24 mouse cellular contexts compared by ENCODE assay signal in genomic region chr14:60763746-60764145, GRCm38 (mm10). TPM values are rescaled to one million over a fixed set of nuclear protein-coding genes. Genes with fewer than 3 reads are reported as not detected.
DNase-seq lines count a peak whose midpoint lies in the region; ATAC-seq lines count a peak whose summit lies in the region.
"Had no signal": no experiment of that assay in that cellular context is flagged by ENCODE, and none has a peak within 500 bp of the region (broad histone marks: within the 10 kb centered on the region; RNA-seq: fewer than 3 reads in every experiment).

No protein-coding gene starts in this region.

- H3K27ac ChIP-seq in brown adipose tissue, adult 24 weeks (replicated peaks; ENCODE audit: low read depth, low read length): peak overlapping the region; percentile 98
- H3K27ac ChIP-seq in heart, embryonic 12.5 days (ENCODE audit: poor library complexity, severe bottlenecking): 0 out of 2 replicates have a peak overlapping the region, but pooled peaks have one; percentile 10
- H3K27ac ChIP-seq: forebrain, embryonic 10.5 days; kidney, postnatal 0 days; midbrain, embryonic 10.5 days; neural tube, embryonic 15.5 days had no signal

- ATAC-seq in heart, embryonic 12.5 days (ENCODE audit: insufficient number of reproducible peaks, low FRiP score): no peak
- ATAC-seq in megakaryocyte, adult 5-6 weeks (ENCODE audit: poor library complexity, severe bottlenecking): peak; percentile 65
- ATAC-seq: activated CD4-positive, CD25-positive, alpha-beta regulatory T cell, adult 4 months; forebrain, embryonic 16.5 days; midbrain, embryonic 16.5 days had no signal

- peaks cover 37% of the 10 kb centered on the region for H3K36me3 ChIP-seq in heart, embryonic 12.5 days

- no peaks in the 10 kb centered on the region for H3K9me3 ChIP-seq in heart, embryonic 12.5 days (replicated peaks)
- H3K9me3 ChIP-seq: forebrain, embryonic 10.5 days; midbrain, embryonic 10.5 days; neural tube, embryonic 15.5 days had no signal

- H3K4me3 ChIP-seq in brown adipose tissue, adult 24 weeks (ENCODE audit: insufficient read depth, low read depth, low read length): no peak overlapping the region
- H3K4me3 ChIP-seq in heart, embryonic 12.5 days: no peak overlapping the region
- H3K4me3 ChIP-seq: forebrain, embryonic 10.5 days; midbrain, embryonic 10.5 days; neural tube, embryonic 15.5 days had no signal

- no peaks in the 10 kb centered on the region for H3K27me3 ChIP-seq in heart, embryonic 12.5 days (replicated peaks)
- H3K27me3 ChIP-seq: neural tube, embryonic 15.5 days had no signal

- peaks cover 33% of the 10 kb centered on the region for H3K4me1 ChIP-seq in brown adipose tissue, adult 24 weeks (ENCODE audit: control insufficient read depth, insufficient read depth, insufficient read length, low read length)
- peaks cover 36% of the 10 kb centered on the region for H3K4me1 ChIP-seq in heart, embryonic 12.5 days (replicated peaks)

- H3K4me2 ChIP-seq in heart, embryonic 12.5 days: no peak overlapping the region
- H3K4me2 ChIP-seq: neural tube, embryonic 15.5 days had no signal

- DNase-seq in heart, adult 9 months (ENCODE audit: low spot score in 2 of 2): peak; percentile 47 to 69
- DNase-seq in heart, postnatal 4 days: no peak
- DNase-seq in adrenal gland, postnatal 14 days: no peak
- no peak for DNase-seq in thymus, postnatal 14 days
- DNase-seq: adrenal gland, postnatal 10 days; cerebellum, adult 11 months; cerebellum, adult 9-11 months; kidney, adult 18-20 months; lung, postnatal 4 days; right cerebral cortex, adult 18-20 months had no signal

- 73% methylated on average over 5 of the region's 5 CpGs for WGBS in heart, embryonic 12.5 days

- H3K9ac ChIP-seq in heart, embryonic 12.5 days: no peak overlapping the region
- H3K9ac ChIP-seq: neural tube, embryonic 15.5 days had no signal

RNA-seq across cellular contexts. Expression of gene C1qtnf9, which starts 4.2 kb away (rescaled TPM):
- total RNA-seq in heart, postnatal 4 days (2021): 10 to 100 TPM; 13.0 to 16.1 TPM
- polyA plus RNA-seq in brown adipose tissue, adult 24 weeks (2012; ENCODE audit: insufficient read depth, insufficient read length, missing spikeins): 16.8 and 30.9 TPM in 2 replicates
- 0.20 TPM in 1 of 2 replicates, not detected in the other for polyA plus RNA-seq in heart, embryonic 12.5 days (2016; fragmentation: Nextera tagmentation; extraction: Ambion mirVana)
- not detected in 2 replicates for total RNA-seq in megakaryocyte, adult 5-6 weeks (2015)
- total RNA-seq in megakaryocyte, adult 5-6 weeks (2017): not detected in 2 replicates
- total RNA-seq in adrenal gland, postnatal 14 days (2021): 18.4 and 25.7 TPM in 2 replicates
- total RNA-seq: left cerebral cortex, postnatal 10 days had no signal
- polyA plus RNA-seq: activated CD4-positive, CD25-positive, alpha-beta regulatory T cell, adult 4 months; C2C12; embryonic facial prominence, embryonic 11.5 days; forebrain, embryonic 16.5 days; hindbrain, embryonic 11.5 days; midbrain, embryonic 16.5 days had no signal

RNA-seq across cellular contexts. Expression of gene Mipep, which starts 20.6 kb away (rescaled TPM):
- total RNA-seq in heart, postnatal 4 days (2021): 10 to 100 TPM; 48.0 to 50.8 TPM
- polyA plus RNA-seq in brown adipose tissue, adult 24 weeks (2012; ENCODE audit: insufficient read depth, insufficient read length, missing spikeins): 52.5 and 57.8 TPM in 2 replicates
- 29.5 and 31.4 TPM in 2 replicates for polyA plus RNA-seq in heart, embryonic 12.5 days (2016; fragmentation: Nextera tagmentation; extraction: Ambion mirVana)
- 6.1 and 7.5 TPM in 2 replicates for total RNA-seq in megakaryocyte, adult 5-6 weeks (2015)
- total RNA-seq in megakaryocyte, adult 5-6 weeks (2017): 11.4 and 12.0 TPM in 2 replicates
- total RNA-seq in adrenal gland, postnatal 14 days (2021): 53.8 and 54.1 TPM in 2 replicates

Comparison
In these comparisons a context has a peak if more than half of its experiments do, and no peak if none do; other contexts are left out.
1. DNase-seq: peak in heart, adult 9 months (2 of 2); none in heart, postnatal 4 days (single experiment), adrenal gland, postnatal 14 days (single experiment) and thymus, postnatal 14 days (single experiment).
2. RNA of gene C1qtnf9, which starts 4.2 kb away (total RNA-seq): 18.4 to 25.7 TPM in adrenal gland, postnatal 14 days and 13.0 to 16.1 TPM in heart, postnatal 4 days; not detected in megakaryocyte, adult 5-6 weeks; every median in the first group is over 10 times any median in the second.